ENCODE assay signal across 19 mouse cellular contexts in the genomic region with DNA sequence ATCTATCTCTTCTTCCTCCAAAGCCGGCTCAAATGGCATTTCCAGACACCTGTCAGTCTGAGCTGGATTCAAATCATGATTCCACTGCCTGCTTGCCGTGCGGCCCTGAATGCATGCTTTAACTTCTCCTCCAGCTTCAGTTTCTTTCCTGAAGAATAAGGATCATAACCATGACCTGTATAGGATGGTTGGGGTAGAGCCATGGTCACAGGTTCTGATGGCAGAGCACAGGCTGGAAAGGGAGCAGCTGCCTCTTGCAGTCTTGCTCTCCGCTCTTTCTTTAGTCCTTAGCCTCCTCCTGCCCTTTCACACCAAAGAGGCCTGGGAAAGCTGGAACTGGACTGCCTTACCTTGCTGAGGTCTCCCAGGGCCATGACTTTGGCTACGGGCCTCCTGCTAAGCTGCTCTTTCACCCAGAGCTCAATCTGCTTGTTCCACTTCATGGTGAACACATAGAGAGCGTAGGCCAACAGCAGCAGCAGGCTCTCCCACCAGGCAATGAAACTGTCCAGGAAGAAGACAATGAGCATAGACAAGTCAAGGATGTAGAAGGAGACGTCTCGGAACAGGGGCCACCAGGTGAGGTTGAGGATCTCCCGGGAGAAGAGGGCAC. TPM values are rescaled to one million over a fixed set of nuclear protein-coding genes. Genes with fewer than 3 reads are reported as not detected.
"Had no signal": no experiment of that assay in that cellular context is flagged by ENCODE, and none has a peak within 500 bp of the region (broad histone marks: within the 10 kb centered on the region; RNA-seq: fewer than 3 reads in every experiment).

No protein-coding gene starts in this region.

- H3K4me3 ChIP-seq: lung, embryonic 15.5 days; megakaryocyte, embryonic 14.5 days; midbrain, embryonic 13.5 days; midbrain, embryonic 15.5 days; neural tube, embryonic 12.5 days; stomach, embryonic 15.5 days had no signal

- H3K4me1 ChIP-seq: lung, embryonic 15.5 days; stomach, embryonic 15.5 days had no signal

- DNase-seq: lung, postnatal 14 days; lung, postnatal 36 days; right cerebral cortex, postnatal 14 days; thymus, adult 2 months; thymus, postnatal 25 days; thymus, postnatal 4 days had no signal

- H3K27ac ChIP-seq: lung, embryonic 15.5 days; macrophage; midbrain, embryonic 13.5 days; midbrain, embryonic 15.5 days; neural tube, embryonic 12.5 days; stomach, embryonic 15.5 days; stomach, postnatal 0 days had no signal

- H3K36me3 ChIP-seq: lung, embryonic 15.5 days; midbrain, embryonic 13.5 days; midbrain, embryonic 15.5 days; neural tube, embryonic 12.5 days; stomach, embryonic 15.5 days had no signal

- ATAC-seq: lung, postnatal 0 days; midbrain, embryonic 13.5 days; midbrain, embryonic 15.5 days had no signal

- H3K4me2 ChIP-seq: lung, embryonic 15.5 days; midbrain, embryonic 11.5 days; midbrain, embryonic 13.5 days; midbrain, embryonic 15.5 days; neural tube, embryonic 12.5 days; stomach, embryonic 15.5 days had no signal

- H3K9ac ChIP-seq: lung, embryonic 15.5 days; midbrain, embryonic 13.5 days; midbrain, embryonic 15.5 days; neural tube, embryonic 12.5 days; stomach, embryonic 15.5 days had no signal

- H3K9me3 ChIP-seq: lung, embryonic 15.5 days; megakaryocyte, embryonic 14.5 days; midbrain, embryonic 13.5 days; midbrain, embryonic 15.5 days; neural tube, embryonic 12.5 days; stomach, embryonic 15.5 days had no signal

RNA-seq across cellular contexts. Expression of a gene that starts 3.8 kb away (rescaled TPM):
- total RNA-seq: megakaryocyte progenitor cell, adult 5-6 weeks; midbrain, postnatal 0 days had no signal
- polyA plus RNA-seq: macrophage; midbrain, embryonic 11.5 days; neural tube, embryonic 12.5 days; spleen, adult 2 months had no signal
